Mouse (Mus musculus) forebrain, postnatal 0 days (tissue): ENCODE data around the gene Mylpf. TPM values are rescaled to one million over a fixed set of nuclear protein-coding genes. Genes with fewer than 3 reads are reported as not detected.

Source experiments
- ATAC-seq: fragments of 200-750 bp; cut with Nextera tagmentation; 2 replicates; pipeline ENCODE4 v1.8.0; 2017; ENCODE audit warnings: mild to moderate bottlenecking, moderate library complexity
- DNase-seq: peaks from one replicate; pipeline ENCODE4 v3.0.0-alpha.2; 2015
- H3K27ac ChIP-seq: fragments of 300-500 bp; sonication (generic); 2 replicates; pipeline ENCODE4 v1.5.1; 2014; ENCODE audit warnings: low read depth, mild to moderate bottlenecking, antibody characterized with exemption, low read length, moderate library complexity, mixed read lengths
- H3K27me3 ChIP-seq: fragments of 300-500 bp; sonication (generic); 2 replicates; pipeline ENCODE4 v1.6.1; 2014; ENCODE audit warnings: mild to moderate bottlenecking, low read length, mixed read lengths; ENCODE audit not compliant: insufficient read depth
- H3K36me3 ChIP-seq: fragments of 300-500 bp; sonication (generic); 2 replicates; pipeline ENCODE4 v1.6.1; 2014; ENCODE audit warnings: mild to moderate bottlenecking, moderate library complexity; ENCODE audit not compliant: insufficient read depth
- H3K4me1 ChIP-seq: fragments of 300-500 bp; sonication (generic); 2 replicates; pipeline ENCODE4 v1.6.1; 2014; ENCODE audit warnings: antibody characterized with exemption; ENCODE audit not compliant: insufficient read depth
- H3K4me2 ChIP-seq: fragments of 300-500 bp; sonication (generic); 2 replicates; pipeline ENCODE4 v1.6.1; 2014; ENCODE audit warnings: low read depth, mild to moderate bottlenecking, moderate library complexity
- H3K4me3 ChIP-seq: fragments of 300-500 bp; sonication (generic); 2 replicates; pipeline ENCODE4 v1.5.1; 2014; ENCODE audit warnings: low read depth, low read length, mixed read lengths
- H3K9ac ChIP-seq: fragments of 300-500 bp; sonication (generic); 2 replicates; pipeline ENCODE4 v1.6.1; 2014; ENCODE audit warnings: mild to moderate bottlenecking
- H3K9me3 ChIP-seq: fragments of 300-500 bp; sonication (generic); 2 replicates; pipeline ENCODE4 v1.6.1; 2016; ENCODE audit warnings: low read length
- CTCF ChIP-seq: sonication (generic); IDR thresholded peaks from 2 replicates; pipeline ENCODE4 v1.5.1; 2016; ENCODE audit warnings: antibody characterized with exemption, control low read depth, low read depth
- WGBS: fragments of 180-500 bp; shearing (Covaris S2); extraction: QIAGEN DNeasy Blood & Tissue Kit; methylation state at CpG from one replicate; pipeline ENCODE4 v1.1.7; 2014; 5-methylcytosine and 5-hydroxymethylcytosine counted together
- polyA plus RNA-seq: library from polyadenylated mRNA; unstranded; fragments of >200 nt; fragmentation: Nextera tagmentation; extraction: Ambion mirVana; gene quantifications from 2 replicates; pipeline ENCODE4 v1.2.1, GENCODE M21; 2015
- total RNA-seq: library from RNA; depleted of rRNA; stranded (reverse); fragments of >200 nt; gene quantifications from 2 replicates; pipeline ENCODE4 v1.2.3, GENCODE M21; 2014

Gene Mylpf
- total and polyA plus RNA-seq, 2 experiments from 2014 or later = 0.52 to 3.2 TPM

- Histone ChIP-seq H3K4me1 (peaks cover 5% of the 10 kb centered on the region; the same call in 1 of the 2 replicates), H3K27ac (no peak overlapping the region), H3K4me2 (no peak overlapping the region), H3K36me3 (no peaks in the 10 kb centered on the region), H3K9ac (no peak overlapping the region), H3K27me3 (no peaks in the 10 kb centered on the region), H3K4me3 (no peak overlapping the region), H3K9me3 (no peaks in the 10 kb centered on the region)
- 92% methylated on average over 12 of the region's 12 CpGs for WGBS
- no peak for TF ChIP-seq CTCF
- ATAC-seq (no peak), DNase-seq (no peak)
These were observed 4.0 kb downstream of the Mylpf start for GRCm38 (mm10) chr7:127212432-127213250.

DNA sequence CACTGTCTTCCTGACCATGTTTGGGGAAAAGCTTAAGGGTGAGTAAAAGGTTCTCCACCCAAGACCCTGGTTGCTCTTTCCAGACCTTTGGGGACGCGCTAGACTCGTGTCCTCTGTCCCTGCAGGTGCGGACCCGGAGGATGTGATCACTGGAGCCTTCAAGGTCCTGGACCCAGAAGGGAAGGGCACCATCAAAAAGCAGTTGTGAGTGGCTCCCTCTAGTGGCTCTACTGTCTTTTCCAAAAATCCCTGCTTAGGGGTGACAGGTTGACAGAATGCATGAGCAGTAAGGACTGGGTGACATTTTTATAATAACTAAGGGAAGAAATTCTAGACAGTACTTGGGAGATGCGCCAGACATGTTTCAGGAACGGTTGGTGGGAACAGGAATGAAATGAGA lies 4.8 kb downstream of the Mylpf start:
- TF ChIP-seq CTCF = peak; percentile 73

GRCm38 (mm10) chr7:127213930-127214329 lies 5.2 kb downstream of the Mylpf start:
- Histone ChIP-seq H3K27ac (no peak overlapping the region), H3K36me3 (no peaks in the 10 kb centered on the region), H3K9ac (no peak overlapping the region), H3K4me1 (peaks cover 5% of the 10 kb centered on the region; the same call in 1 of the 2 replicates), H3K27me3 (no peaks in the 10 kb centered on the region), H3K4me3 (no peak overlapping the region), H3K4me2 (no peak overlapping the region), H3K9me3 (no peaks in the 10 kb centered on the region)
- ATAC-seq (no peak), DNase-seq (no peak)
- no peak for TF ChIP-seq CTCF
- WGBS = 61% methylated on average over 12 of the region's 12 CpGs

More for the DNA sequence above, 4.8 kb downstream of the Mylpf start:
- H3K4me1 ChIP-seq = peaks cover 5% of the 10 kb centered on the region; the same call in 1 of the 2 replicates
- 38% methylated on average over 7 of the region's 7 CpGs for WGBS
- no peak overlapping the region for H3K4me2 ChIP-seq
- no peak overlapping the region for H3K4me3 ChIP-seq
- H3K36me3 ChIP-seq = no peaks in the 10 kb centered on the region
- no peaks in the 10 kb centered on the region for H3K27me3 ChIP-seq
- H3K27ac ChIP-seq = no peak overlapping the region
- no peak for ATAC-seq
- DNase-seq = no peak
- no peaks in the 10 kb centered on the region for H3K9me3 ChIP-seq
- H3K9ac ChIP-seq = no peak overlapping the region

DNA sequence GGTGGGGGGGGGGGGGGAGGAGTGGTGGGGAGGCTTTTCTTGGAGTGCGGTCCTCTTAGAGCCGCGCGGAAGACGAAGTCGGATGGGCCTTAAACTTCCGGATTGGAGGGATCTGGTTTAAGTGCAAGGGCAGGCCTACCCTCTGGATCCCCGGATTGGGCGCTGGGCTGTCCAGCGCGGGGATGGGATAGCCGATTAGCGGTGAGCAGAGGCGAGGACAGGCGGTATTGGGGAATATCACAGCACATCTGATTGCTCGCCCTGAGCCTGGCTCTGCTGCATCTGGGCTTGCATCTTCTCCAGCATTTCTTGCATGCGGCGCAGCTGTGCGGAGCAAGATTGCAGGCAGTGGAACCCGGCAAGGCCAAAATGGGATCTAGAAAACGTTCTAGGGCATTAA lies 5.8 kb downstream of the Mylpf start:
- Histone ChIP-seq H3K4me2 (no peak overlapping the region), H3K9ac (no peak overlapping the region), H3K4me1 (peaks cover 2% of the 10 kb centered on the region; the same call in 1 of the 2 replicates), H3K9me3 (no peaks in the 10 kb centered on the region), H3K27me3 (no peaks in the 10 kb centered on the region), H3K36me3 (no peaks in the 10 kb centered on the region), H3K4me3 (no peak overlapping the region), H3K27ac (no peak overlapping the region)
- TF ChIP-seq CTCF = no peak
- no peak for DNase-seq
- 44% methylated on average over 21 of the region's 21 CpGs for WGBS
- ATAC-seq = no peak

DNA sequence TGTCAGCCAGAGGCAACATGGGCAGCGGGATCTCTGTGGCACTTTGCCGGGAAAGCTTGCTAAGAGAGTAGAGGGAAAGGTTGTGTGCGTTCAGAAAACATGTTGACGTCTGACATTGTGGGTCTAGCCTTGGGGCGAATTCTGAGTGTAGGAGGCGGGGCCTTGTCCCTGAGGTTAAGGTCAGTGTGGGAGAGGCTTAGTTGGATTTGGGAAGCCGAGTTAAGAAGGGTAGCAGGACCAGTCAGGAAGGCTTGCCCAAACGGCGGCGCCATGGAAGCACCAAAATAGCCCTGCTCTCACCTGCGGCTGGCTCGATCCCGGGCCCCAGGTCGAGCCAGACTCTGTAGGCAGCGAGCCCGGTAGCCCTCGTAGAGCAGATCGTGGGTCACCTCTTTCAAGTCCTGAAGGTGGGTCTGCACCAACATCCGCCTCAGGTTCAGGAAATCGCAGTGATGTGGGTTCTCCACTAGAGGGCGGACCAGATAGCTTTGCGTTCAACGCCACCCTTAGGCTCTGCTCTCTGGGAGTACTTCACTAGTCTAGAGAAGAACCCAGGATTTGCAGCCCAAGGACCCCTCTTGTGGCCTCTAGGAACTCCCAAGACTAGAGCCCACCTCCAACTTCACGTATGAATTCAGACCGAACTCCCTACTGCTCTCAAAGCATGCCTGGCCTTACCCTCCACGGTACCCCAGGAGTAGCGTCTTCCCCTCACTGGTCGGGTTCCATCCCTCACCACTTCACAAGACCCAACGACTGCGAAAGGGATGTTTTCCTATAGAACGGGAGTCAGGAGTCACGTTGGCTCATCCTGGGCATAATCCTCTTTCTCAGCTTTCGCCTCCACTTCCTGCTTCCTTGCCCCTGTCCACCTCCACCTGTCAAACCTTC lies 6.5 kb downstream of the Mylpf start:
- H3K4me1 ChIP-seq = no peaks in the 10 kb centered on the region
- H3K9ac ChIP-seq = no peak overlapping the region
- no peaks in the 10 kb centered on the region for H3K27me3 ChIP-seq
- ATAC-seq (peak; percentile 53), DNase-seq (peak; percentile 76)
- H3K4me3 ChIP-seq = peak overlapping the region; percentile 20
- 26% methylated on average over 33 of the region's 33 CpGs for WGBS
- no peak overlapping the region for H3K27ac ChIP-seq
- no peaks in the 10 kb centered on the region for H3K9me3 ChIP-seq
- no peaks in the 10 kb centered on the region for H3K36me3 ChIP-seq
- H3K4me2 ChIP-seq = peak overlapping the region; percentile 44
- TF ChIP-seq CTCF = peak; percentile 89

GRCm38 (mm10) chr7:127216307-127216706 lies 7.6 kb downstream of the Mylpf start:
- no peak for ATAC-seq
- H3K4me1 ChIP-seq = no peaks in the 10 kb centered on the region
- 94% methylated on average over 5 of the region's 5 CpGs for WGBS
- TF ChIP-seq CTCF = no peak
- H3K4me3 ChIP-seq = no peak overlapping the region
- H3K36me3 ChIP-seq = no peaks in the 10 kb centered on the region
- no peak for DNase-seq
- H3K27me3 ChIP-seq = no peaks in the 10 kb centered on the region
- H3K9ac ChIP-seq = no peak overlapping the region
- no peaks in the 10 kb centered on the region for H3K9me3 ChIP-seq
- H3K4me2 ChIP-seq = no peak overlapping the region
- no peak overlapping the region for H3K27ac ChIP-seq

- Histone ChIP-seq H3K9me3 (no peaks in the 10 kb centered on the region), H3K4me2 (no peak overlapping the region), H3K27me3 (no peaks in the 10 kb centered on the region), H3K4me1 (no peaks in the 10 kb centered on the region), H3K36me3 (no peaks in the 10 kb centered on the region), H3K9ac (no peak overlapping the region), H3K27ac (no peak overlapping the region), H3K4me3 (no peak overlapping the region)
- DNase-seq = no peak
- no peak for TF ChIP-seq CTCF
- ATAC-seq = no peak
- 88% methylated on average over 6 of the region's 6 CpGs for WGBS
These were observed 8.8 kb downstream of the Mylpf start for GRCm38 (mm10) chr7:127217475-127217874.
